Comparison of ENCODE assay signal across 19 mouse cellular contexts in the genomic region with DNA sequence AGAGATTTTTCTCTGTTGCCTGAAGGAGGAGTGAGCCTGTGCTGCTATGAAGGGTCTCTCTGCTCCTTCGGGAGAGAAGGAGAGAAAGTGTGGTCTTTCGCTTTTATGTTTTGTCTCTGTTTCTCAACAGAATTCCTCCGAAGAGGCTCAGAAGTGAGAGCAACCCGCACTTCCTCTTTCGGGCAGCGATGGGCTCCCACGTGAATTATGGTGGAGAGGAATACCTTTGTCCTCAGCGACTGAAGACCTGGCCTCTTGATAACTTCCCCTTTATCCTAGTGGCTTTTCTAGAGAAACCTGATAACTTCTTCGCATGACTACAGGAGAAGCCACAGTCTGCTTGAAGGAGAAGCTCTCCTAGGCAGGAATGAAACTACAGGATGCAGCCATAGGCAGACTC.
A peak's percentile ranks its signal among the peaks of the same experiment; 100 is the strongest.
DNase-seq lines count a peak whose midpoint lies in the region; ATAC-seq lines count a peak whose summit lies in the region.
"Had no signal": no experiment of that assay in that cellular context is flagged by ENCODE, and none has a peak within 500 bp of the region (broad histone marks: within the 10 kb centered on the region; RNA-seq: fewer than 3 reads in every experiment).

No protein-coding gene starts in this region.

- no peak for DNase-seq in hindbrain, embryonic 10.5 days (ENCODE audit: low spot score)
- DNase-seq in hindbrain, embryonic 14.5 days (ENCODE audit: low spot score) = no peak
- DNase-seq in spleen, postnatal 36 days (ENCODE audit: low spot score in 2 of 2) = peak; percentile 43 to 50
- DNase-seq in spleen, adult 12 weeks (ENCODE audit: low spot score) = no peak
- no peak for DNase-seq in ovary, postnatal 14 days (ENCODE audit: low spot score)
- no peak for DNase-seq in left cerebral cortex, adult 9 months (ENCODE audit: low spot score in 2 of 2)
- no peak for DNase-seq in gastrocnemius, postnatal 10 days
- DNase-seq: cerebellum, adult 11 months; cerebellum, postnatal 36 days; heart, adult 18-20 months; layer of hippocampus, postnatal 36 days; left cerebral cortex, postnatal 4 days; liver, embryonic 13.5 days; right cerebral cortex, postnatal 14 days; thymus, postnatal 25 days had no signal

- peaks cover 7% of the 10 kb centered on the region; the same call in 1 of the 2 replicates for H3K79me2 ChIP-seq in macrophage (ENCODE audit: inconsistent target)

- 0 out of 2 replicates have a peak overlapping the region, but pooled peaks have one; percentile 1 for H3K27ac ChIP-seq in hindbrain, embryonic 10.5 days
- H3K27ac ChIP-seq in hindbrain, embryonic 14.5 days = no peak overlapping the region
- H3K27ac ChIP-seq in macrophage = peak overlapping the region; percentile 70
- H3K27ac ChIP-seq: embryonic facial prominence, embryonic 10.5 days; hindbrain, embryonic 12.5 days; liver, embryonic 13.5 days had no signal

- H3K4me2 ChIP-seq in hindbrain, embryonic 14.5 days (replicated peaks) = no peak overlapping the region
- H3K4me2 ChIP-seq: hindbrain, embryonic 12.5 days; liver, embryonic 13.5 days had no signal

- H3K36me3 ChIP-seq in hindbrain, embryonic 10.5 days = no peaks in the 10 kb centered on the region
- no peaks in the 10 kb centered on the region for H3K36me3 ChIP-seq in hindbrain, embryonic 14.5 days (replicated peaks; ENCODE audit: control insufficient read depth, insufficient read depth)
- H3K36me3 ChIP-seq in macrophage (ENCODE audit: inconsistent target) = no peaks in the 10 kb centered on the region
- H3K36me3 ChIP-seq: embryonic facial prominence, embryonic 10.5 days; hindbrain, embryonic 12.5 days; liver, embryonic 13.5 days had no signal

- H3K4me3 ChIP-seq in hindbrain, embryonic 10.5 days = no peak overlapping the region
- no peak overlapping the region for H3K4me3 ChIP-seq in hindbrain, embryonic 14.5 days (replicated peaks; ENCODE audit: low read length)
- no peak overlapping the region for H3K4me3 ChIP-seq in macrophage (ENCODE audit: inconsistent target)
- H3K4me3 ChIP-seq: embryonic facial prominence, embryonic 10.5 days; hindbrain, embryonic 12.5 days; liver, embryonic 13.5 days had no signal

- no peak overlapping the region for H3K9ac ChIP-seq in hindbrain, embryonic 14.5 days
- H3K9ac ChIP-seq: hindbrain, embryonic 12.5 days; liver, embryonic 13.5 days had no signal

- WGBS in hindbrain, embryonic 10.5 days = 83% methylated on average over 9 of the region's 9 CpGs
- 84% methylated on average over 9 of the region's 9 CpGs for WGBS in hindbrain, embryonic 14.5 days
- WGBS in macrophage (ENCODE audit: missing documents) = 6% methylated on average over 9 of the region's 9 CpGs

- peaks cover 28% of the 10 kb centered on the region for H3K4me1 ChIP-seq in hindbrain, embryonic 10.5 days (replicated peaks)
- peaks cover 17% of the 10 kb centered on the region; the same call in 1 of the 2 replicates for H3K4me1 ChIP-seq in hindbrain, embryonic 14.5 days (replicated peaks; ENCODE audit: control insufficient read depth, insufficient read depth, low read length)

- no peaks in the 10 kb centered on the region for H3K9me3 ChIP-seq in hindbrain, embryonic 10.5 days
- H3K9me3 ChIP-seq in hindbrain, embryonic 14.5 days (ENCODE audit: control insufficient read depth, low read length) = no peaks in the 10 kb centered on the region
- H3K9me3 ChIP-seq: embryonic facial prominence, embryonic 10.5 days; hindbrain, embryonic 12.5 days; liver, embryonic 13.5 days had no signal

- no peaks in the 10 kb centered on the region for H3K27me3 ChIP-seq in hindbrain, embryonic 10.5 days (ENCODE audit: insufficient read depth, poor library complexity, severe bottlenecking)
- no peaks in the 10 kb centered on the region for H3K27me3 ChIP-seq in hindbrain, embryonic 14.5 days (ENCODE audit: control insufficient read depth, insufficient read depth, low read length)
- H3K27me3 ChIP-seq: hindbrain, embryonic 12.5 days; liver, embryonic 13.5 days had no signal

- no peak for ATAC-seq in hindbrain, embryonic 14.5 days (ENCODE audit: low FRiP score)
- ATAC-seq: forebrain, embryonic 14.5 days had no signal

Comparison
In these comparisons a context has a peak if more than half of its experiments do, and no peak if none do; other contexts are left out.
1. DNase-seq: peak in spleen, postnatal 36 days (2 of 2); none in hindbrain, embryonic 10.5 days (single experiment), hindbrain, embryonic 14.5 days (single experiment), spleen, adult 12 weeks (single experiment), ovary, postnatal 14 days (single experiment), left cerebral cortex, adult 9 months (0 of 2) and gastrocnemius, postnatal 10 days (single experiment).